Mouse (Mus musculus) layer of hippocampus, adult 18-20 months (tissue): Measurements from ENCODE around the gene Krtap8-1. TPM values are rescaled to one million over a fixed set of nuclear protein-coding genes. Genes with fewer than 3 reads are reported as not detected.

Experiments used
- DNase-seq, 2 experiments: peaks; one replicate each; pipeline ENCODE4 v3.0.0; 2022; ENCODE audit warnings: low spot score in 2 of 2
- long read RNA-seq: library from polyadenylated mRNA; stranded (forward); transcript quantifications from one replicate; pipeline ENCODE4 v2.0.0, GENCODE M21; 2021
- total RNA-seq, 2 experiments: library from RNA; stranded (reverse); gene quantifications; 2 replicates each; pipeline ENCODE4 v1.2.3; 2021

The Krtap8-1 gene
- not detected for total RNA-seq
- long read RNA-seq = 0 reads

GRCm38 (mm10) chr16:89487852-89488251 is at the start of gene Krtap8-1:
Gene Krtap8-1 (minus strand): TSS chr16:89487952.
- no peak for DNase-seq

- DNase-seq = no peak
These were observed 49.6 kb upstream of the Krtap8-1 start for GRCm38 (mm10) chr16:89537349-89537748.

DNA sequence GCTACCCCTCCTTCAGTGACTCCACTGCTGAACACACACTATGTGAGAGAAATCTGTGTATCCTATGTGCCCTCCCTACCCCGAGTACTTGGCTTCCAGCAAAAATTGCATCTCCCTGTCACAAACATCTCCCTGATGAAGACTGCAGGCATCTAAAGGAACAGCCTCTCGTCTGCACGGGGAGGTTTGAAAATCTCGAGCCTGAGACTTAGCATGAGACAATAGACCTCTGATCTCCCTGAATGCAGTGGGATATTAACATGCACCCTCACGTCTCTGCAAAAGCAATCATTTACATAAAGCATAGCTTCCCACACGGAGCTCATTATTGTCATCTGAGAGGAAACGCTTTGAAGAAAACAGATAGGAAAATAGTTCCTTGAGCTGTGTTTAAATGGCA is 42.8 kb upstream of the Krtap8-1 start:
- DNase-seq = peak in 1 of 2 experiments; percentile 24

- DNase-seq = no peak
These were observed 42.1 kb upstream of the Krtap8-1 start for GRCm38 (mm10) chr16:89529846-89530245.

DNA sequence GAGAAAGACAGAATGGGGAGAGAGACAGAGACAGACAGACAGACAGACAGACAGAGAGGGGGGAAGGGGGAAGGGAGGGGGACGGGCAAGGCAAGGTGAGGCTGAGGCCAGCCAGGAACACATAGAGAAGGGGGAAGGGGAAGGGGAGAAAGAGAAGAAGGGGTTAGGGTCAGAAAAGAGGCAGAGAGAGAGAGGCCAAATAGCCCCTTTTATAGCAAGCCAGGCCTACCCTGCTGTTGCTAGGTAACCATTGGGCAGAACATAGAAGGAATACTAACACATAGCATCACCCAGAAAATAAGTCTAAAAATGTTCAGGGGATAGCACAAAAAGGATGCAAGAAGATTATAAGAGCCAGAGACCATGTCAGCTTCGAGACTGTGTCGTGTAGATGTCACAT is 40.6 kb upstream of the Krtap8-1 start:
- no peak for DNase-seq

DNA sequence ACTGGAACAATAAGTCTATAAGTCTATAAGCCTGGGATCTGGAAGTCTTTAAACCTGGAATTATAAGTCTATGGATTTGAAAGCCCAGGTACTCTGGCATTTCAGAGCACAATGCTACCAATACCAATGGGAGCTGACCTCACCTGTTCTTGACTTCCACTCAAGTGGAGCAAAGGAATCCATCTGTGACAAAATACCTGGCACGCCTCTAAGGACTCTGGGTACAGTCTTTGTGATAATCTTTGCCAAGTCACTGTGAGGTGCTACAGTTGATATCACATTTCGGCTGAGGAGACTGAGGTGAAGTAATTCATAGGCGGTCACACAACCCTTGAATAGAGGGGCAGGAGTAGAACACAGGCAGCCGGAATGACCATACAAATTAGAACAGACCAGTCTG is 33.2 kb upstream of the Krtap8-1 start:
- DNase-seq = no peak

DNA sequence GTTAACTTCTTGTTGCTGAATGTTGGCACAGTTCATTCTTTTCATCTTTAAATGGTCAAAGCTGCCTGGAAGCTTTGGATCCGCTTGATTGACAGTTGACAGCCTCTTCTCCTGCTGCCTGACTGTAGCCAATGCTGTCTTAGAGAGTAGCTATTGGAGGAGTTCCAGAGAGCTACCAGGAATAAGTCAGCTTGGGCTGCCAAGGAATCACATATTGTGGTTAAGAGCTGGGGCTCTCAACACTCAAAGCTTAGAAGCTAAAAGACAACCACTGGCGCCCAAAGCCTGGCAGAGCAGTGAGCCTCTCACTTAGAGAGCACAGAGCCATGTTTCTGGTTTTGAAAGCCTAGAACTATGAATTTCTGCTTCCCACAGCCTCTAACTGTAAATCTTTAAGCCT is 32.8 kb upstream of the Krtap8-1 start:
- DNase-seq = peak in 1 of 2 experiments; percentile 13

DNA sequence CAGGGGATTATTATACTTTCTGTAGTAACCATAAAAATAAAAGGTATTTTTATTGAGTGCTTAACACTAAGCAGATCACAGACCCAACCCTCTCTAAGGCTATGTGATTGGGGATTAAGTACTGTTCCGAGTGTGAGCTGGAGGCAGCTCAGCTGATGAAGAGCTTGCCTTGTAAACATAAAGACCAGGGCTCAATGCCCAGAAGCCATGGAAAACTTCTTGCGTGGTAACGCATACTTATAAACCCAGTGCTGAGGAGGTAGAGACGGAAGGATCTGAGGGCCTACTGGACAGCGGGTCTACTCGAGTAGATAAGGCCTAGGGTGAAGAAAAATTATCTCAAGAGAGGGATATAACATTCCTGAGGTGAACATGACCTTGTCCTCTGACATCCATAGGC is 32.3 kb upstream of the Krtap8-1 start:
- no peak for DNase-seq

DNA sequence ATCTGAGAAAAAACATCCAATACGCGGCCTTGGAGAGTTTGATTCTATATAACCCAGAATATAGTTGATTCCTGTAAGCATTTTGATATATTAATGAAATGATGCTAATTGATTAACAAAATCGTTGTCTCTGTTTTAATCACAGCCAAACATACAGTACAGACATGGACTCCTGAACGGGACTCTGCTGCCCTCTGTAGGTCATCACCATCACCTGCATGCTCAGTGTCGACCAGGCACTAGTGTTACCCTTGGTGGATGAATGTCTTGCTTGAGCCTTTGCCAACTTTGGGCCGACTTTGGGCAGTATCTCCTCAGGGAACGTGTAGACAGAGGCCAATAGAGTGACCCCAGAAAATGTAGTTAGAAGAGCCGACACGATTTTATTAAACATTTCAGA is 29.9 kb upstream of the Krtap8-1 start:
- DNase-seq = peak; percentile 19 to 66

DNA sequence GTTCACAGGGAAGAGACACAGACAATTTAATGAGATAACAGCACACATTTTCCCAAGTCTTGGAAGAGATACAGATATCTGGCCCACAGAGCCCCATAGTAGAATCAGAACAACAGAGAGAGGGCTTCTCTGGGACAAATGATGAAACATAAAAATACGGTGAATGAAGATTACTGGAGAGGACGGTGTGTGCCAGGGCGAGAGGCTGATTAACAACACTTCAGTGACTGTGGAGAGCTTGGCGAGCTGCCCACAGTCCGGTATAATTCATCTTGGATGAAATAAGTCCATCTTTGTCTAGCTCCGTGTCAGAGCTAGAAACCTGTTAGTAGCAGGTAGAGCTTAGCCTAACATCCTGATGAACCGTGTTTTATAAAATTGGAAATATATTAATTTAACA is 25.7 kb upstream of the Krtap8-1 start:
- no peak for DNase-seq

GRCm38 (mm10) chr16:89508223-89508622 is 20.5 kb upstream of the Krtap8-1 start, which contains the start of gene Krtap7-1:
Gene Krtap7-1 (minus strand): TSS chr16:89508323.
- no peak for DNase-seq

DNA sequence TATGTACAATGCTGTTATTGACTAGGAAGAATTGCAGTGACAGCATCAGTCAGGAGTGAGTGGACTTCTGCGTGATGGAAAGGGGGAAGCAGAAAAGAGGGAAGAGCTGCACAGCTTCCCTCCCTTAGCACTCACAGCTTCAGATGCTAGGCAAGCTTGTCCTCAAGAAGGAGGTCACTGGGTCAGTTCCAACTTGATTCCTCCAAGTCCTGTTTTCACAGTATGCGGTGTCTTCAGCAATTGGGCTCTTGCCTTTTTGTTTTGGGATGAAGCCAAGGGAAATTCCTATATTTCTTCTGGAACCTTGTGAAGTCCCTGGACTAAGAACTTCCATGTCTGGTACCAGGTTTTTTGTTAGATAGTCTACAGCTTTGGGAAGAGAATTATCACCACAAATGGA is 15.8 kb upstream of the Krtap8-1 start:
- DNase-seq = no peak

DNA sequence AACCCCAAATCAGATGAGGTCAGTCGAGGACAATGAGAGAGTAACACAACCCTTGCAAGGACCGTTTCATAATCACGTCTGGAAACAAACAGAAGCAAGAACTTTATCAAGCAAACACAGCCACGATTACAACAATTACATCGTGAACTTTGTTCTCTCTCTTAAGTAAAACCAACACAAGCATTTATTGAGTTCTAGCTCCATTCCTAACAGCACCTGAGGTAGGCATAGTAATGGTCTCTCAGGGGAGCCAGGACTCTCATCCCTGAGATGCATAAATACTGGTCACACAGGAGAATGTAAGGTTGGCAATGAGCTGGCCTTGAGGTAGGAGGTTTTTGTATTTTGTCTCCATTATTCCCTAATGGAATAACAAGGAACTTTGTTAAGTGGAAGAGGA is 14.1 kb upstream of the Krtap8-1 start:
- no peak for DNase-seq

GRCm38 (mm10) chr16:89497002-89497401 is 9.2 kb upstream of the Krtap8-1 start:
- DNase-seq = no peak

GRCm38 (mm10) chr16:89495394-89496153 is 7.8 kb upstream of the Krtap8-1 start:
- no peak for DNase-seq

DNA sequence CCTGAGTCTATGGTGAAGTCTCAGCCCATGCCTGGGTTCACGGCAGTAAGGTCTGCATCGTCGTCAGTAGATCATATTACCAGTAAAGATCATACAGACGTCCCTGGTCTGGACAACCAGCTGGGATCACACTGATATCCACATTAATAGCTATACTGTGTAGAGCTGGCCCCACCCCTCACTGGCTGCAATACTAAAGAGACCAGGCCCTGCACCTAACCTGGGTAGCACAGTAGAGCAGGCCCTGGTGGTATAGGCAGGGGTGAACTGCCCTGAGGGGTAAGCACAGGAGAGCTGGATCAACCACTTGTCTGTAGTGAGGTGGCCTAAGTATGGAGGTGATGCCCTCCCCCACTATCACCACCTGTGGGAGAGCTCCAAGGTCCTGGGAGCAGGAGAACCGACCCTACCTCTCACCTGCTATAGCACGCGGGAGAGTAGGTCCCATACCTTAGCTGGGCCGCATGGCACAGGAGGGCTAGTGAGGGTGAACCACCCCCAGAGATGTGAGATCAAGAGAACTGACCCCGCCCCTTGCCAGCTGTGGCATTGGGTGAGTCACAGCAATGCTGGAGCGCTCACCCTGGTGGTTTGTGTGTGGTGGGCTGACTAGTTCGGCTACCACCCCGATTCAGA is 10.0 kb downstream of the Krtap8-1 start:
- no peak for DNase-seq

DNA sequence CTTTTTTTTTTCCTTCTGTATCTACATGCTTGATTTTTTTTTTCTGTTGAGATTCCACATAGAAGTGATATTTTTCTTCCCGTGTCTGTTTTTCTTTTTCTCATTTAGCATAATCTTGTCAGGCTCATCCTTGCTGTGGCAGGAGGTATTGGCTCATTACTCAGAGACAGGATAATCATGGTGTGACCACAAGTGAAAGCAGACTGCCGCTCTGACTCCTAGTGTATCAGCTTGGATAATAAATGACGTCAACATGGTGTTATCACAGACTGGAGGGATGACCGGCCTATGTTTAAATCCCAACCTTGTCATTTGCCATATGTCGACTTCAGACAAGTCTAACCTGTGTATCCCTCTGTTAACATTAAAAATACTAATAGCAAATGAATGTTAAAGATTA is 26.6 kb downstream of the Krtap8-1 start:
- no peak for DNase-seq

Other genes with a start within 250 kb of the Krtap8-1 start
- gene Krtap21-1, start 84.1 kb downstream of the Krtap8-1 start, total RNA-seq = not detected
- gene Krtap6-2, start 67.8 kb downstream of the Krtap8-1 start, total RNA-seq = not detected
- gene Krtap7-1, start 20.4 kb upstream of the Krtap8-1 start, total RNA-seq = not detected
- gene Krtap11-1, start 83.2 kb upstream of the Krtap8-1 start, total RNA-seq = not detected